Mouse (Mus musculus): ENCODE results near the gene Dnm3. TPM values are rescaled to one million over a fixed set of nuclear protein-coding genes. Genes with fewer than 3 reads are reported as not detected.

Gene Dnm3
- total RNA-seq, 1 experiment from 2014 or later, result 13.4 TPM

Small RNAs within 50 kb of the gene (microRNA-seq; reads per million reads assigned to microRNA genes)
- gene Mir199a-2 (7.8 to 8.6 reads per million in 2 experiments), gene Mir214 (603 to 1,757 reads per million in 2 experiments)

Other genes starting within 250 kb of the Dnm3 start
- 15.8 and 18.8 TPM in 2 replicates for gene Mettl13, start 70.5 kb upstream of the Dnm3 start, total RNA-seq (2021)
- 38.0 and 38.6 TPM in 2 replicates for gene Vamp4, start 92.5 kb upstream of the Dnm3 start, total RNA-seq (2021)
- gene Myoc, start 161.1 kb upstream of the Dnm3 start, total RNA-seq (2021), result 1.2 and 1.9 TPM in 2 replicates
- not detected in 2 replicates for gene Myocos, start 180.2 kb upstream of the Dnm3 start, total RNA-seq (2021)